14 mouse cellular contexts compared by ENCODE assay signal in the genomic region with DNA sequence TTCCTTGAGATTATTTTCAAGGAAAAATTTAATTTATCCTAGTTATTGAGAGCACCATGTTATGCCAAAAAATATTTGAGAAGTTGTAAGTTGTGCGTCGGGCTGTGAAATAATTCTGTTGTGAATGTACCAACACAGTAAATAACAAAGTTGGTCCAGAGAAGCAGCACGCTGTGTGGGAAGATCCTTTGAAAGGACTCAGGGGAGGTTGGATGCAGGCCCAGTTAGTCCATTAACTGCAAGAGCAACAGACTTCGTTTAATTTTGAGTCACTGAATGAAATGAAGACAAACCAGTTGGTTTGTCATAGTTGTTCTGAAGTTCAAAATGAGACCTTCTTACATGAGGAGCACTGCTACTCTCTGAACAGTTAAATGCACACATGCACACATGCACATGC.
DNase-seq lines count a peak whose midpoint lies in the region; ATAC-seq lines count a peak whose summit lies in the region.
"Had no signal": no experiment of that assay in that cellular context is flagged by ENCODE, and none has a peak within 500 bp of the region (broad histone marks: within the 10 kb centered on the region; RNA-seq: fewer than 3 reads in every experiment).

No protein-coding gene starts in this region.

- DNase-seq in frontal cortex, postnatal 10 days (ENCODE audit: low spot score in 2 of 2) = no peak
- peak; percentile 4 to 8 for DNase-seq in frontal cortex, postnatal 14 days (ENCODE audit: low spot score in 2 of 2)
- DNase-seq in layer of hippocampus, postnatal 36 days = peak; percentile 11 to 33
- DNase-seq in right cerebral cortex, postnatal 14 days = peak; percentile 19
- no peak for DNase-seq in adrenal gland, postnatal 10 days
- DNase-seq in heart, postnatal 25 days (ENCODE audit: low spot score) = no peak
- DNase-seq: adrenal gland, postnatal 36 days; heart, adult 18-20 months; kidney, adult 8-10 months; thymus, postnatal 4 days had no signal

- intact Hi-C loops in heart, postnatal 25 days (cut with DNase I) = no loop called here

- ATAC-seq in frontal cortex, adult (ENCODE audit: low TSS enrichment) = peak; percentile 64
- ATAC-seq in granulocyte monocyte progenitor cell, adult 5-6 weeks (replicated peaks; ENCODE audit: poor library complexity, severe bottlenecking) = no peak
- ATAC-seq: forebrain, embryonic 13.5 days; hindbrain, embryonic 16.5 days had no signal

Comparison
In these comparisons a context has a peak if more than half of its experiments do, and no peak if none do; other contexts are left out.
1. DNase-seq: peak in frontal cortex, postnatal 14 days (2 of 2), layer of hippocampus, postnatal 36 days (2 of 2) and right cerebral cortex, postnatal 14 days (single experiment); none in frontal cortex, postnatal 10 days (0 of 2), adrenal gland, postnatal 10 days (single experiment) and heart, postnatal 25 days (single experiment).